Mouse (Mus musculus) small intestine, adult 2 months (tissue): ENCODE data around the gene Vmn2r51. TPM values are rescaled to one million over a fixed set of nuclear protein-coding genes. Genes with fewer than 3 reads are reported as not detected.
"Not testable (repeated sequence)": the region's sequence is repeated elsewhere in the genome, so short reads cannot be mapped to it uniquely, and the experiment has no call there.

Experiments
- H3K27ac ChIP-seq: fragments of 200-500 bp; 2 replicates; pipeline ENCODE4 v1.5.1; 2012; ENCODE audit warnings: low read depth, low read length, control low read depth, inconsistent platforms; ENCODE audit not compliant: insufficient read depth
- H3K27me3 ChIP-seq: fragments of 200-500 bp; 2 replicates; pipeline ENCODE4 v1.6.1; 2012; ENCODE audit warnings: mild to moderate bottlenecking, moderate library complexity, low read length, inconsistent platforms; ENCODE audit not compliant: control insufficient read depth, insufficient read depth
- H3K36me3 ChIP-seq: fragments of 200-500 bp; 2 replicates; pipeline ENCODE4 v1.6.1; 2012; ENCODE audit warnings: mild to moderate bottlenecking, low read length, control low read depth, inconsistent platforms; ENCODE audit not compliant: control insufficient read depth, insufficient read depth
- H3K4me1 ChIP-seq: fragments of 200-500 bp; 2 replicates; pipeline ENCODE4 v1.6.1; 2012; ENCODE audit warnings: low read length, inconsistent platforms, mixed read lengths; ENCODE audit not compliant: control insufficient read depth, insufficient read depth, insufficient read length
- H3K4me3 ChIP-seq: fragments of 200-500 bp; 2 replicates; pipeline ENCODE4 v1.5.1; 2012; ENCODE audit warnings: low read depth, mild to moderate bottlenecking, control low read depth, inconsistent platforms, low read length, moderate library complexity
- WGBS: fragments of 180-500 bp; shearing (Covaris S2); methylation state at CpG from one replicate; pipeline ENCODE4 v1.1.7; 2018; 5-methylcytosine and 5-hydroxymethylcytosine counted together
- polyA plus RNA-seq: library from polyadenylated mRNA; depleted of rRNA; stranded (reverse); fragments of >200 nt; gene quantifications from 2 replicates; pipeline ENCODE4 v1.2.3, GENCODE M21; 2012; rRNA removed

Vmn2r51 gene
- polyA plus RNA-seq: not detected in 2 replicates

- H3K27me3 ChIP-seq, H3K36me3 ChIP-seq, H3K4me3 ChIP-seq, H3K27ac ChIP-seq, H3K4me1 ChIP-seq: not testable (repeated sequence)
- 33% methylated on average over 1 of the region's 1 CpGs for WGBS
Observed at GRCm38 (mm10) chr7:10105641-10106040, at the start of gene Vmn2r51. TSS of gene Vmn2r51 (minus strand) at chr7:10105741.

- not testable (repeated sequence) for H3K27me3 ChIP-seq, H3K4me1 ChIP-seq, H3K27ac ChIP-seq, H3K4me3 ChIP-seq, H3K36me3 ChIP-seq
Observed at GRCm38 (mm10) chr7:10053196-10053595, 52.3 kb downstream of the Vmn2r51 start, which contains the start of gene Vmn2r50. TSS of gene Vmn2r50 (minus strand) at chr7:10053296.

Other genes with a start within 250 kb of the Vmn2r51 start
- not detected in 2 replicates for gene Vmn2r48, start 152.2 kb downstream of the Vmn2r51 start, polyA plus RNA-seq
- gene Vmn2r49, start 113.5 kb downstream of the Vmn2r51 start, polyA plus RNA-seq: not detected in 2 replicates
- gene Vmn2r50, start 52.4 kb downstream of the Vmn2r51 start, polyA plus RNA-seq: not detected in 2 replicates
- not detected in 2 replicates for gene Vmn2r52, start 70.8 kb upstream of the Vmn2r51 start, polyA plus RNA-seq
- gene Vmn1r66, start 172.3 kb upstream of the Vmn2r51 start, polyA plus RNA-seq: not detected in 2 replicates